Mouse (Mus musculus) midbrain, embryonic 16.5 days (tissue): ENCODE data around the gene Gm49450. TPM values are rescaled to one million over a fixed set of nuclear protein-coding genes. Genes with fewer than 3 reads are reported as not detected.

ENCODE experiments used
- ATAC-seq: fragments of 200-750 bp; cut with Nextera tagmentation; 2 replicates; pipeline ENCODE4 v1.8.0; 2017; ENCODE audit warnings: moderate TSS enrichment
- H3K27ac ChIP-seq: fragments of 300-500 bp; sonication (generic); 2 replicates; pipeline ENCODE4 v1.5.1; 2014; ENCODE audit warnings: mild to moderate bottlenecking, low read length, mixed read lengths
- H3K27me3 ChIP-seq: fragments of 300-500 bp; sonication (generic); 2 replicates; pipeline ENCODE4 v1.6.1; 2014; ENCODE audit warnings: low read depth, low read length, mixed read lengths; ENCODE audit not compliant: control insufficient read depth, insufficient read depth
- H3K36me3 ChIP-seq: fragments of 300-500 bp; sonication (generic); 2 replicates; pipeline ENCODE4 v1.6.1; 2014; ENCODE audit warnings: mild to moderate bottlenecking, low read length, moderate library complexity, mixed read lengths; ENCODE audit not compliant: control insufficient read depth, insufficient read depth
- H3K4me1 ChIP-seq: fragments of 300-500 bp; sonication (generic); 2 replicates; pipeline ENCODE4 v1.6.1; 2014; ENCODE audit warnings: mild to moderate bottlenecking, low read length, mixed read lengths; ENCODE audit not compliant: control insufficient read depth, insufficient read depth
- H3K4me2 ChIP-seq: fragments of 300-500 bp; sonication (generic); 2 replicates; pipeline ENCODE4 v1.6.1; 2014; ENCODE audit warnings: mild to moderate bottlenecking, low read length, mixed read lengths
- H3K4me3 ChIP-seq: fragments of 300-500 bp; sonication (generic); 2 replicates; pipeline ENCODE4 v1.5.1; 2014; ENCODE audit warnings: low read depth, mild to moderate bottlenecking, low read length, moderate library complexity, mixed read lengths
- H3K9ac ChIP-seq: fragments of 300-500 bp; sonication (generic); 2 replicates; pipeline ENCODE4 v1.6.1; 2014; ENCODE audit warnings: low read depth, low read length, mixed read lengths
- H3K9me3 ChIP-seq: fragments of 300-500 bp; sonication (generic); replicated peaks from 2 replicates; pipeline ENCODE4 v1.6.1; 2014; ENCODE audit warnings: mild to moderate bottlenecking, low read length, mixed read lengths; ENCODE audit not compliant: control insufficient read depth, poor library complexity, severe bottlenecking
- WGBS: fragments of 180-500 bp; shearing (Covaris S2); extraction: QIAGEN DNeasy Blood & Tissue Kit; methylation state at CpG from one replicate; pipeline ENCODE4 v1.1.7; 2014; 5-methylcytosine and 5-hydroxymethylcytosine counted together
- polyA plus RNA-seq: library from polyadenylated mRNA; unstranded; fragments of >200 nt; fragmentation: Nextera tagmentation; extraction: Ambion mirVana; gene quantifications from 2 replicates; pipeline ENCODE4 v1.2.1, GENCODE M21; 2015

Gene Gm49450
- polyA plus RNA-seq, 1 experiment from 2014 or later: not detected

GRCm38 (mm10) chr15:98959531-98959930 lies 6.2 kb upstream of the Gm49450 start:
- 80% methylated on average over 3 of the region's 3 CpGs for WGBS
- no peak for ATAC-seq

GRCm38 (mm10) chr15:98958901-98959420 lies 5.6 kb upstream of the Gm49450 start:
- Histone ChIP-seq H3K4me3 (no peak overlapping the region), H3K4me2 (no peak overlapping the region), H3K27me3 (no peaks in the 10 kb centered on the region), H3K36me3 (no peaks in the 10 kb centered on the region), H3K27ac (no peak overlapping the region), H3K4me1 (peaks cover 7% of the 10 kb centered on the region), H3K9me3 (no peaks in the 10 kb centered on the region; the same call in 1 of the 2 replicates), H3K9ac (no peak overlapping the region)
- ATAC-seq: no peak
- WGBS: 91% methylated on average over 4 of the region's 4 CpGs

More at GRCm38 (mm10) chr15:98959531-98959930, 6.2 kb upstream of the Gm49450 start:
- Histone ChIP-seq H3K4me1 (peaks cover 7% of the 10 kb centered on the region), H3K9me3 (no peaks in the 10 kb centered on the region; the same call in 1 of the 2 replicates), H3K4me3 (no peak overlapping the region), H3K27me3 (no peaks in the 10 kb centered on the region), H3K36me3 (no peaks in the 10 kb centered on the region), H3K9ac (no peak overlapping the region), H3K27ac (no peak overlapping the region), H3K4me2 (no peak overlapping the region)

- no peak for ATAC-seq
- Histone ChIP-seq H3K36me3 (no peaks in the 10 kb centered on the region), H3K4me1 (peaks cover 7% of the 10 kb centered on the region), H3K4me2 (no peak overlapping the region), H3K27me3 (no peaks in the 10 kb centered on the region), H3K9me3 (no peaks in the 10 kb centered on the region), H3K27ac (no peak overlapping the region), H3K9ac (no peak overlapping the region), H3K4me3 (no peak overlapping the region)
- 90% methylated on average over 5 of the region's 5 CpGs for WGBS
Observed at GRCm38 (mm10) chr15:98957475-98957874, 4.1 kb upstream of the Gm49450 start.

GRCm38 (mm10) chr15:98956000-98956399 lies 2.6 kb upstream of the Gm49450 start:
- Histone ChIP-seq H3K9ac (peak overlapping the region; percentile 82), H3K4me1 (peaks cover 7% of the 10 kb centered on the region), H3K4me3 (no peak overlapping the region; the same call in 1 of the 2 replicates), H3K36me3 (no peaks in the 10 kb centered on the region), H3K4me2 (peak overlapping the region; percentile 62), H3K27ac (peak overlapping the region; percentile 100), H3K27me3 (no peaks in the 10 kb centered on the region), H3K9me3 (no peaks in the 10 kb centered on the region)
- ATAC-seq: no peak
- WGBS: 37% methylated on average over 4 of the region's 4 CpGs

GRCm38 (mm10) chr15:98955324-98955723 lies 2.0 kb upstream of the Gm49450 start:
- no peaks in the 10 kb centered on the region for H3K9me3 ChIP-seq
- WGBS: 34% methylated on average over 4 of the region's 4 CpGs
- H3K27ac ChIP-seq: peak overlapping the region; percentile 100
- H3K36me3 ChIP-seq: no peaks in the 10 kb centered on the region
- ATAC-seq: no peak
- H3K27me3 ChIP-seq: no peaks in the 10 kb centered on the region
- H3K4me2 ChIP-seq: peak overlapping the region; percentile 62
- peaks cover 7% of the 10 kb centered on the region for H3K4me1 ChIP-seq
- H3K4me3 ChIP-seq: peak overlapping the region; percentile 94
- H3K9ac ChIP-seq: peak overlapping the region; percentile 82

- Histone ChIP-seq H3K4me1 (peaks cover 7% of the 10 kb centered on the region), H3K9me3 (no peaks in the 10 kb centered on the region), H3K27ac (peak overlapping the region; percentile 100), H3K4me3 (peak overlapping the region; percentile 94), H3K9ac (peak overlapping the region; percentile 82), H3K4me2 (peak overlapping the region; percentile 62), H3K27me3 (no peaks in the 10 kb centered on the region), H3K36me3 (peaks cover under 1% of the 10 kb centered on the region; the same call in 1 of the 2 replicates)
- no peak for ATAC-seq
- 2% methylated on average over 14 of the region's 14 CpGs for WGBS
Observed at GRCm38 (mm10) chr15:98954425-98955253, 1.3 kb upstream of the Gm49450 start.

GRCm38 (mm10) chr15:98952751-98953400 lies 475 bp downstream of the Gm49450 start:
- ATAC-seq: peak; percentile 41
- peaks cover 15% of the 10 kb centered on the region for H3K4me1 ChIP-seq
- peaks cover 3% of the 10 kb centered on the region; the same call in 1 of the 2 replicates for H3K36me3 ChIP-seq
- H3K27ac ChIP-seq: peak overlapping the region; percentile 100
- no peaks in the 10 kb centered on the region for H3K9me3 ChIP-seq
- H3K27me3 ChIP-seq: no peaks in the 10 kb centered on the region
- peak overlapping the region; percentile 100 for H3K9ac ChIP-seq
- peak overlapping the region; percentile 12; the same call in 1 of the 2 replicates for H3K4me2 ChIP-seq
- peak overlapping the region; percentile 94 for H3K4me3 ChIP-seq
- under 1% methylated on average over 41 of the region's 41 CpGs for WGBS

GRCm38 (mm10) chr15:98952063-98952455 lies 1.3 kb downstream of the Gm49450 start:
- Histone ChIP-seq H3K4me2 (peak overlapping the region; percentile 59), H3K27me3 (no peaks in the 10 kb centered on the region), H3K4me3 (peak overlapping the region; percentile 94), H3K27ac (peak overlapping the region; percentile 100), H3K9me3 (no peaks in the 10 kb centered on the region), H3K4me1 (peaks cover 22% of the 10 kb centered on the region), H3K36me3 (peaks cover 3% of the 10 kb centered on the region; the same call in 1 of the 2 replicates), H3K9ac (peak overlapping the region; percentile 100)
- under 1% methylated on average over 5 of the region's 5 CpGs for WGBS
- ATAC-seq: no peak
